Mouse (Mus musculus): ENCODE data around the gene Olfr1200. TPM values are rescaled to one million over a fixed set of nuclear protein-coding genes. Genes with fewer than 3 reads are reported as not detected.

Gene Olfr1200
- not detected for polyA plus RNA-seq (2017; shearing (Covaris generic))

DNA sequence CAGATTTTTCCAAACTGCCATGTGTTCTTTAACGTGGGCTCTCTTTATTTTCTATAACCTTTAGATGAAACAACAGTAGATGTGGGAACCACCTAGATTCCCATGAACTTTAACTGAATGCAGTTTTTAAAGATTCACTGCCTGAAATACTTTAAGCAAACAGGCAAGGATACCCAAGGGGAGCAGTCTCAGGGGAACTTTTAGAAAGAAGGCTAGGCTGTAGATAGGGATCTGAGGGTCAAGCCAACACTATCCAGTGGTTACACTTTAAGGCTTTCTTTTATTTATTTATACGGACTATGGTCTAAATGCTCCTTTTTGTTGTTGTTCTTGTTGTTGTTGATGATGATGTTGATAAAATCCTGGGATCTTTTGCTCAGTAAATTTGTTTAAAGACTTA lies at the start of gene Olfr1200:
Gene Olfr1200, minus strand, starts transcription at position 101 of the 400 bp plus-strand sequence.

DNA sequence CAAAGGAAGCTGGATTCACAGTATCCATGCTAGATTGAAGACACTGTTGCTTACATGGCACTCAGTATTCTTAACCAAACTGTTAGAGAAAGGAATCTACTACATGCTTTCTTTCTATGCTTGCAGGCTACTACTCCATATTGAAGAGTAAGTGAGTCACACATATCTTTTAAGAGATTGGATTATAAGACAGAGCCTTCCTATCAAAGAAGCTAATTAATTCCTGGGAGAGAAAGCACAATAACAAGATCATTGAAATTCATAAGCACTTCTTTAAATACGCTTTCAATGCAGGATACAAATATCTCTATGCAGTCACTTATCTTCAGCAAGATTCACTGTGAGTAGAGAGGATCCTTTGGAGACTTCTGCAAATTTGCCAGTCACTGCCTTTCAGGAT lies 43.9 kb upstream of the Olfr1200 start, which contains the start of gene Olfr1202:
Gene Olfr1202, plus strand, starts transcription at position 301 of the 400 bp plus-strand sequence.

DNA sequence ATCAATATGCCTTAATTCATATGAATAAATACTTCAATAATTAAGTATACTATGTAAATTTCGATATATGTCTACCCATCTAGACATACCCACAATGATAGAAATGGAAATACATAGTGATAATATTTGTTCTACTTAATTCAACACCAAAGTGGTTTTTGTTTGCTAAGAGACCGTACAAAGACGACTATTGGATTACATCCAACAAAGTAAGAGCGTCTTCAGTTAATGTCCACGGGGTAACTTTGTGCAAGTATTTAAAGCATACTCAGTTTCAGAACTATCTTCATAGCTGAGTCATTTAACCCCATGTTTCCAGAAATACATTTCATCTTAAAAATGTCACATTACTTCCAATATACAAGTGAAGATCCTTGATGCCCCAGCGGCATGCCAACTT lies 22.4 kb upstream of the Olfr1200 start, which contains the start of gene Olfr1201:
Gene Olfr1201, plus strand, starts transcription at position 301 of the 400 bp plus-strand sequence.

DNA sequence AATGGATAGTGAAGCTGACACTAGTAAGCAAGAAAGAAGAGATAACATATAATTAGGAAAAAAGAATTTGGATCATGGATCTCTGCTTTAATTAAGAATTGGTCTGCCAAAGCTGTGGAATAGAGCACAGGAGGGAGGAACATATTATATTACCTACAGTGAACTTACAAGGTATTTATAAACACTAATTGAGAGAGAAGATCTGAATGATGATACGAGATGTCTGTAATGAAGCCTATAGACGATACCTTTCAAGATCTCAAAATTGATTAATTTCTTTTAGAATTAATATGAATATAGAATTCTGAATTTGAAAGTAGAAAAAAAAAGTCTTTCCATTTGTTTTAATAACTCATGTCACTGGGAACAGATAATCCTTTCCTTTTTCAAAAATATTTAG lies 9.9 kb downstream of the Olfr1200 start, which contains the start of gene Olfr1199:
Gene Olfr1199, minus strand, starts transcription at position 101 of the 400 bp plus-strand sequence.

DNA sequence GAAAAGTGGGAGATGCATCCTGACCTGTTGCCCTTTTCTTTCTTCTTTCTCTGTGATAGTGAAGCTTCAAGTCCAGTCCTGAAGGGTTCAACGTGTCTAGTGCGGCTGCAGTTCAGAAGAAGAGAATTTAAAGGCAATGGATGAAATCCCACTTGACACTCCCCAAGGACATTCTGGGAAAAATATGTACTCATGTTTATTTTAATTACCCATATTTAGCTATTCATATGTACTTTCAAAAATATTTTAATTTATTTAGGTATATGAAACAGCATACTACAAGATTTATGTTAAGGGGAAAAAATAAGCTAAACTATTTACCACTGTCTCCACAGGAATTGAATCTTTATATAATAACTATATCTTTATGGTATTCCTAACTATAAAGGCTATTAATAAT lies 19.0 kb downstream of the Olfr1200 start, which contains the start of gene Olfr1198:
Gene Olfr1198, minus strand, starts transcription at position 101 of the 400 bp plus-strand sequence.

DNA sequence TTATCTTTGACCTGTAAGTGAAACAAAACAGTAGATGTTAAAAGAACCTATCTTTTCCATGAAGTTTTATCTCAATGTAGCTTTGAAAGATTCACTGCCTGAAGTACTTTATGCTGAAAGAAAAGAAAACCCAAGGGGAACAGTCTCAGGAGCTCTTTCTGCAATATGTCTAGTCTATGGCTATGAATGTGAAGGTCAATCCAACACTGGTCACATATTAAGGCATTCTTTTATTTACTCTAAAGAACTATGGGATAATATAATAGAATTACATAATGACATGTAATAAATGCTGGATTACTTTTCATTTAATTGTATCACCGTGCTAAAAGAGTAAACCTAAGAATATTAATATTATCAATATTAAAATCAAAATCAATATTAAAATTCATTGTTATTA lies 38.0 kb downstream of the Olfr1200 start, which contains the start of gene Olfr1197:
Gene Olfr1197, minus strand, starts transcription at position 101 of the 400 bp plus-strand sequence.

Other genes with a start within 250 kb of the Olfr1200 start
- not detected for gene Olfr1188, start 213.6 kb downstream of the Olfr1200 start, polyA plus RNA-seq (2017; shearing (Covaris generic))
- gene Olfr1189, start 184.0 kb downstream of the Olfr1200 start, polyA plus RNA-seq (2017; shearing (Covaris generic)): not detected
- 0.05 TPM for gene Olfr1191-ps1, start 129.9 kb downstream of the Olfr1200 start, polyA plus RNA-seq (2017; shearing (Covaris generic))
- gene Olfr1192-ps1, start 122.0 kb downstream of the Olfr1200 start, polyA plus RNA-seq (2017; shearing (Covaris generic)): not detected
- gene Olfr1193, start 94.9 kb downstream of the Olfr1200 start, polyA plus RNA-seq (2017; shearing (Covaris generic)): not detected
- gene Olfr1195, start 81.3 kb downstream of the Olfr1200 start, polyA plus RNA-seq (2017; shearing (Covaris generic)): 0.11 TPM
- not detected for gene Olfr1196, start 65.9 kb downstream of the Olfr1200 start, polyA plus RNA-seq (2017; shearing (Covaris generic))
- not detected for gene Olfr1197, start 38.1 kb downstream of the Olfr1200 start, polyA plus RNA-seq (2017; shearing (Covaris generic))
- not detected for gene Olfr1198, start 19.1 kb downstream of the Olfr1200 start, polyA plus RNA-seq (2017; shearing (Covaris generic))
- not detected for gene Olfr1199, start 10.0 kb downstream of the Olfr1200 start, polyA plus RNA-seq (2017; shearing (Covaris generic))
- gene Olfr1201, start 22.5 kb upstream of the Olfr1200 start, polyA plus RNA-seq (2017; shearing (Covaris generic)): not detected
- not detected for gene Olfr1202, start 44.0 kb upstream of the Olfr1200 start, polyA plus RNA-seq (2017; shearing (Covaris generic))
- gene Olfr1205, start 59.2 kb upstream of the Olfr1200 start, polyA plus RNA-seq (2017; shearing (Covaris generic)): not detected
- not detected for gene Olfr1204, start 78.8 kb upstream of the Olfr1200 start, polyA plus RNA-seq (2017; shearing (Covaris generic))
- gene Olfr1206, start 92.7 kb upstream of the Olfr1200 start, polyA plus RNA-seq (2017; shearing (Covaris generic)): 0.11 TPM
- not detected for gene Olfr1208, start 131.8 kb upstream of the Olfr1200 start, polyA plus RNA-seq (2017; shearing (Covaris generic))
- gene Olfr1209, start 144.7 kb upstream of the Olfr1200 start, polyA plus RNA-seq (2017; shearing (Covaris generic)): not detected
- gene Olfr1211, start 167.6 kb upstream of the Olfr1200 start, polyA plus RNA-seq (2017; shearing (Covaris generic)): not detected
- gene Olfr1212, start 183.5 kb upstream of the Olfr1200 start, polyA plus RNA-seq (2017; shearing (Covaris generic)): not detected
- not detected for gene Gm13762, start 209.8 kb upstream of the Olfr1200 start, polyA plus RNA-seq (2017; shearing (Covaris generic))
- gene Olfr1214, start 222.2 kb upstream of the Olfr1200 start, polyA plus RNA-seq (2017; shearing (Covaris generic)): not detected
- gene Olfr1215, start 236.5 kb upstream of the Olfr1200 start, polyA plus RNA-seq (2017; shearing (Covaris generic)): not detected
- not detected for gene Olfr1216, start 247.9 kb upstream of the Olfr1200 start, polyA plus RNA-seq (2017; shearing (Covaris generic))

Data from CD4-positive, CD25-positive, alpha-beta regulatory T cell (primary cell).